Mouse (Mus musculus) heart, embryonic 11.5 days (tissue): ENCODE results near the gene Gm20388. TPM values are rescaled to one million over a fixed set of nuclear protein-coding genes. Genes with fewer than 3 reads are reported as not detected.
A peak's percentile ranks its signal among the peaks of the same experiment; 100 is the strongest.

Experiments used
- ATAC-seq: fragments of 200-750 bp; cut with Nextera tagmentation; replicated peaks from 2 replicates; pipeline ENCODE4 v1.8.0; 2017; ENCODE audit warnings: moderate library complexity; ENCODE audit not compliant: insufficient number of reproducible peaks, low FRiP score, low TSS enrichment
- H3K27ac ChIP-seq: fragments of 300-500 bp; sonication (generic); 2 replicates; pipeline ENCODE4 v1.5.1; 2014; ENCODE audit warnings: mild to moderate bottlenecking, low read depth, low read length
- H3K27me3 ChIP-seq: fragments of 300-500 bp; sonication (generic); 2 replicates; pipeline ENCODE4 v1.6.1; 2014; ENCODE audit warnings: mild to moderate bottlenecking, low read length, mixed read lengths; ENCODE audit not compliant: control insufficient read depth, insufficient read depth
- H3K36me3 ChIP-seq: fragments of 300-500 bp; sonication (generic); 2 replicates; pipeline ENCODE4 v1.6.1; 2014; ENCODE audit warnings: mild to moderate bottlenecking, low read length, moderate library complexity, mixed read lengths; ENCODE audit not compliant: control insufficient read depth, insufficient read depth
- H3K4me1 ChIP-seq: fragments of 300-500 bp; sonication (generic); 2 replicates; pipeline ENCODE4 v1.6.1; 2014; ENCODE audit warnings: low read length; ENCODE audit not compliant: control insufficient read depth, insufficient read depth
- H3K4me2 ChIP-seq: fragments of 300-500 bp; sonication (generic); 2 replicates; pipeline ENCODE4 v1.6.1; 2014; ENCODE audit warnings: mild to moderate bottlenecking, moderate library complexity
- H3K4me3 ChIP-seq: fragments of 300-500 bp; sonication (generic); 2 replicates; pipeline ENCODE4 v1.5.1; 2014; ENCODE audit warnings: low read depth, low read length
- H3K9ac ChIP-seq: fragments of 300-500 bp; sonication (generic); 2 replicates; pipeline ENCODE4 v1.6.1; 2014; ENCODE audit warnings: mild to moderate bottlenecking, low read depth, low read length, moderate library complexity
- H3K9me3 ChIP-seq: fragments of 300-500 bp; sonication (generic); replicated peaks from 2 replicates; pipeline ENCODE4 v1.6.1; 2016; ENCODE audit warnings: low read length; ENCODE audit not compliant: control insufficient read depth
- WGBS: fragments of 180-500 bp; shearing (Covaris S2); extraction: QIAGEN DNeasy Blood & Tissue Kit; methylation state at CpG from one replicate; pipeline ENCODE4 v1.1.7; 2014; ENCODE audit not compliant: insufficient replicate concordance; 5-methylcytosine and 5-hydroxymethylcytosine counted together
- polyA plus RNA-seq: library from polyadenylated mRNA; unstranded; fragments of >200 nt; fragmentation: Nextera tagmentation; extraction: Ambion mirVana; gene quantifications from 2 replicates; pipeline ENCODE4 v1.2.1, GENCODE M21; 2014

Gene Gm20388
- polyA plus RNA-seq, 1 experiment from 2014 or later = 6.4 TPM

- no peak overlapping the region for H3K27ac ChIP-seq
- H3K4me1 ChIP-seq = peaks cover 68% of the 10 kb centered on the region
- no peaks in the 10 kb centered on the region for H3K36me3 ChIP-seq
- peak overlapping the region; percentile 95 for H3K4me2 ChIP-seq
- WGBS = 61% methylated on average over 5 of the region's 5 CpGs
- H3K4me3 ChIP-seq = peak overlapping the region; percentile 87
- H3K9me3 ChIP-seq = no peaks in the 10 kb centered on the region
- no peak for ATAC-seq
- peak overlapping the region; percentile 94 for H3K9ac ChIP-seq
- 0 out of 2 replicates have a peak, but pooled peaks cover 2% of the 10 kb centered on the region for H3K27me3 ChIP-seq
Observed at GRCm38 (mm10) chr8:120491166-120491793, 580.6 kb downstream of the Gm20388 start.

DNA sequence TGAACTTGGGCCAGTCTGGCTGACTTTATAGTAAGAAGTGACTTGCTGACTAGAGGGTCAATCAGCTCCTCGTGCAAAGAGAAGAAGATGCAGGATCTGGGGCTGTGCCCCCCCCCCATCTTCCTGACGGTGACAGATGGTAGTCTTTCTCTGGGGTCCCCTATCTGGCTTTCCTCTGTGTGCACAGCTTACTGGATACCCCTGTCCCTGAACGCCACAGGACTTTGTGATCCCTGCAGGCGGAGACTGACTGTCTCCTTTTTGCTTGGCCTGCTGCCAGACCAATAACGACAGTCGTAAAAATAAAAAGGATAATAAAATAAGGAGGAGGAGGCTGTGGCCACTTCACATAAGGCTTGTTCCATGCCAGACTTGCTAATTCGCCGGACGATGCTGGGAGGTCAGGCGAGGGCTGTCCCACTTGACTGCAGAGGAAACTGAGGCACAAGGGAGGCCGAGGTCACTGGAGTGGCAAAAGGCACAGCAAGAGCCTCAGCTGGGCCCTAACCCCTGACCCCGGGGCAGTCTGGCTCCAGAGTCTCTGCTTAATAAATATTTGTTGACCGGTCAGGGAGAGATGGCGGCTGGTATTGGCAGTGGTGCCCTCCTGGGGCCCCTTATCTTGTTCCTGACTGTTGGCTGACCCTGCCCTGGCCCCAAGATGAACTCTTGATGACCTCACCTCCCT lies 581.7 kb downstream of the Gm20388 start:
- Histone ChIP-seq H3K4me2 (peak overlapping the region; percentile 47), H3K4me1 (peaks cover 72% of the 10 kb centered on the region), H3K36me3 (no peaks in the 10 kb centered on the region), H3K27ac (no peak overlapping the region), H3K9ac (no peak overlapping the region), H3K27me3 (no peaks in the 10 kb centered on the region), H3K9me3 (no peaks in the 10 kb centered on the region), H3K4me3 (0 out of 2 replicates have a peak overlapping the region, but pooled peaks have one; percentile 8)
- no peak for ATAC-seq
- WGBS = 38% methylated on average over 14 of the region's 14 CpGs

DNA sequence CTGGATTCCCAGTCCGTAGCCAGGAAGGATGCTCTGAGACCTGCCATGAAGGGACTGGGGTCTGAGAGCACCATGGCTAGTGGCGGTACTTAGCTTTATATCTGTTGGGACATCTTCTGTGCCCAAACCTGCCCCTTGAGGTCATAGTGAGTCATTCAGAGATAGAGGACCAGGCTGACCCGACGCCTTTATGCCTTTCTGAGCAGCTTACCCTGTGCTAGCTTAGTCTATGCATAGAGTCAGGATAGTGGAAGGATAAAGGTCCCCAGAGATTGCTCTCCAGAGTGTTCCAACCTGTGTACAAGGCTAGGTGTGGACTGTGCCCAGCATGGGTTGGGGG lies 582.2 kb downstream of the Gm20388 start:
- no peaks in the 10 kb centered on the region for H3K9me3 ChIP-seq
- H3K9ac ChIP-seq = no peak overlapping the region
- H3K36me3 ChIP-seq = no peaks in the 10 kb centered on the region
- 0 out of 2 replicates have a peak overlapping the region, but pooled peaks have one; percentile 8 for H3K4me3 ChIP-seq
- H3K27ac ChIP-seq = 0 out of 2 replicates have a peak overlapping the region, but pooled peaks have one; percentile 24
- H3K4me2 ChIP-seq = peak overlapping the region; percentile 47
- ATAC-seq = no peak
- no peaks in the 10 kb centered on the region for H3K27me3 ChIP-seq
- H3K4me1 ChIP-seq = peaks cover 77% of the 10 kb centered on the region
- 22% methylated on average over 4 of the region's 4 CpGs for WGBS

DNA sequence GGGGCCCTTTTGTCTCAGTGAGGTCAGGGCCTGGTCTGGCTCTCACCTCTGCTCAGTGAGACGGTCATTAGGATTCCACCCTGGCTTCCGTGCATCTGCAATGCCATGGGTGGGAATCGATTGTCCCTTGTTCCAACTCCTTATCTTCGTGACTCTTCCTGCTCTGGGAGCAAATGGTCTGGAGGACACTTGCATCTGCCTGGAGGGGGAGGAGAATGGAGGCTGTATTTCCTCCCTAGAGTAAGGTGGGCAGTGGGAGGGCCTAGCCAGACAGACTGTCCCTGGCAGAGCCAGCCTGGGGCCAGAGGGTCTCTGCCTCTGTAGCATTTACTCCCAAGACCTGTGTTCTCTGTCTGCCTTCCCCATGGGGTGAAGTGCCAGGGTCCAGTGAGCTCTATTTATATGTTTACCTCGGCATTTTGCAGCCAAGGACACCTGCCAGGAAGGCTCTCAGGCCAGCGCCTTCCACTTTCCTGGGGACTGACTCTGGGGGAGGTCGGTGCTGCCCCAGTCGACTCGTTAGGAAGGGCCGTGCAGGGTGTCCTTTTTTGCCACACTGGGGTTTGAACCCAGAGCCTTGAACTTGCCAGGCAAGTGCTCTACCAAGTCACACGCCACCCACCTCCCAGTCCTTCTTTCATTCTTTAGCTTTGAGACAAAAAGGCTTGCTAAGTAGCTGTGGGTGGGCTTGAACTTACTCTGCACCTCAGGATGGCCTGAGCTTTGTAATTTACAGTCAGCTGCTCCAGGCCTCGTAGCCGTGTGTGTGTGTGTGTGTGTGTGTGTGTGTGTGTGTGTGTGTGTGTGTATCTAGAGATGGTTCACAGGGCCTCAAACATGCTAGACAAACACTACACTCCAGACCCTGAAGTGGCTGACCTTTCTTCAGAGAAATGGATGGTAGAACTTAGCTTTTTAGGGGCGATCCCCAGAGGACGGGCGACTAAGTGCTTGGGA lies 583.1 kb downstream of the Gm20388 start:
- Histone ChIP-seq H3K9me3 (no peaks in the 10 kb centered on the region), H3K4me3 (no peak overlapping the region), H3K36me3 (no peaks in the 10 kb centered on the region), H3K4me1 (peaks cover 86% of the 10 kb centered on the region), H3K27me3 (no peaks in the 10 kb centered on the region), H3K27ac (peak overlapping the region; percentile 82), H3K9ac (0 out of 2 replicates have a peak overlapping the region, but pooled peaks have one; percentile 43), H3K4me2 (peak overlapping the region; percentile 43)
- ATAC-seq = no peak
- 51% methylated on average over 16 of the region's 16 CpGs for WGBS

- Histone ChIP-seq H3K36me3 (no peaks in the 10 kb centered on the region), H3K4me1 (peaks cover 92% of the 10 kb centered on the region), H3K27me3 (no peaks in the 10 kb centered on the region), H3K4me2 (peak overlapping the region; percentile 43), H3K4me3 (0 out of 2 replicates have a peak overlapping the region, but pooled peaks have one; percentile 9), H3K27ac (peak overlapping the region; percentile 82), H3K9me3 (no peaks in the 10 kb centered on the region), H3K9ac (peak overlapping the region; percentile 50; the same call in 1 of the 2 replicates)
- ATAC-seq = no peak; the same call in 1 of the 2 replicates
- 40% methylated on average over 15 of the region's 15 CpGs for WGBS
Observed at GRCm38 (mm10) chr8:120494903-120495302, 584.3 kb downstream of the Gm20388 start.

DNA sequence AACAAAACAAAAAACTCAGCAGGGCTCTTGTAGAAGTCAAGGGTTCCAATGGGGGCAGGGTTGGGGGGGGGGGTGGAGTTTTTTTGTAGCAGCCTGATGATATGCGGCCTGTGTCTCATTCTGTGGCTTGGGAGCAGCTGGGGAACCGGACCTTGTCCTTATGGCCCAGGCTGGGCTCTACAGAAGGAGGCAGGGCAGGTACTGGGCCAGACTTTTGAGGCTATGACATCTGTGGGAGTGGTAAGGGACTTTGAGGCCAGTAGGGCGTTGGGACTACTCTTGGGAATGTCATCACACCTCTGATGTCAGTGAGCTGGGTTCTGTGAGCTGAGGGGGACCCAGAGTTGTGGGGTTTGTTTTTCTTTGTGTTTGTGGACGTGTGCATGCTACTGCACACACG lies 584.8 kb downstream of the Gm20388 start:
- no peak overlapping the region for H3K9ac ChIP-seq
- H3K36me3 ChIP-seq = no peaks in the 10 kb centered on the region
- no peak overlapping the region; the same call in 1 of the 2 replicates for H3K4me2 ChIP-seq
- no peaks in the 10 kb centered on the region for H3K9me3 ChIP-seq
- H3K27me3 ChIP-seq = no peaks in the 10 kb centered on the region
- no peak for ATAC-seq
- H3K4me1 ChIP-seq = peaks cover 92% of the 10 kb centered on the region
- H3K27ac ChIP-seq = peak overlapping the region; percentile 35; the same call in 1 of the 2 replicates
- no peak overlapping the region for H3K4me3 ChIP-seq
- 65% methylated on average over 5 of the region's 5 CpGs for WGBS

GRCm38 (mm10) chr8:120496478-120496877 lies 585.8 kb downstream of the Gm20388 start:
- Histone ChIP-seq H3K4me2 (no peak overlapping the region; the same call in 1 of the 2 replicates), H3K27ac (no peak overlapping the region), H3K9me3 (no peaks in the 10 kb centered on the region), H3K9ac (no peak overlapping the region), H3K4me1 (peaks cover 85% of the 10 kb centered on the region), H3K36me3 (no peaks in the 10 kb centered on the region), H3K27me3 (no peaks in the 10 kb centered on the region), H3K4me3 (no peak overlapping the region)
- WGBS = 94% methylated on average over 15 of the region's 15 CpGs
- no peak for ATAC-seq

GRCm38 (mm10) chr8:120497503-120497946 lies 586.9 kb downstream of the Gm20388 start:
- no peaks in the 10 kb centered on the region for H3K36me3 ChIP-seq
- ATAC-seq = no peak
- no peaks in the 10 kb centered on the region for H3K27me3 ChIP-seq
- H3K9me3 ChIP-seq = no peaks in the 10 kb centered on the region
- H3K4me3 ChIP-seq = peak overlapping the region; percentile 48; the same call in 1 of the 2 replicates
- peaks cover 78% of the 10 kb centered on the region for H3K4me1 ChIP-seq
- H3K27ac ChIP-seq = peak overlapping the region; percentile 98
- 21% methylated on average over 11 of the region's 11 CpGs for WGBS
- peak overlapping the region; percentile 50; the same call in 1 of the 2 replicates for H3K9ac ChIP-seq
- H3K4me2 ChIP-seq = peak overlapping the region; percentile 83
